Mouse (Mus musculus): ENCODE results near the gene Recql. TPM values are rescaled to one million over a fixed set of nuclear protein-coding genes. Genes with fewer than 3 reads are reported as not detected.

Recql gene
- total RNA-seq (2021): 10 to 100 TPM; 18.6 to 20.2 TPM
- long read RNA-seq, experiment 1, transcript Recql-203 (15 exons, 3,389 nt): major isoform, 14 of 26 reads
- long read RNA-seq, experiment 1, partial matches to known transcripts: 1 of 26 reads
- long read RNA-seq, experiment 1, other reads (novel, unspliced or antisense): 10 of 26 reads
- long read RNA-seq, experiment 2, transcript Recql-203 (15 exons, 3,389 nt): major isoform, 15 of 22 reads
- long read RNA-seq, experiment 2, partial matches to known transcripts: 2 of 22 reads
- long read RNA-seq, experiment 2, other reads (novel, unspliced or antisense): 5 of 22 reads

- intact Hi-C loops (cut with DNase I): loop anchor here (5.0 to 10.0 kb wide), 3 partner anchors 40 to 368 kb away; partner anchors contain the start of genes Cmas, Ldhb and Pyroxd1
- peak; percentile 99 for DNase-seq (ENCODE audit: low spot score in 2 of 2)
Observed at GRCm38 (mm10) chr6:142387011-142387754, at the start of gene Recql, which contains the start of gene Golt1b. Recql (minus strand) TSS chr6:142387087. Golt1b (plus strand) TSS chr6:142387221.

GRCm38 (mm10) chr6:142429072-142429471 is 42.2 kb upstream of the Recql start:
- intact Hi-C loops (cut with DNase I): no loop called here
- DNase-seq (ENCODE audit: low spot score in 2 of 2): no peak

- intact Hi-C loops (cut with DNase I): no loop called here
- no peak for DNase-seq (ENCODE audit: low spot score in 2 of 2)
Observed at GRCm38 (mm10) chr6:142424976-142425375, 38.1 kb upstream of the Recql start.

DNA sequence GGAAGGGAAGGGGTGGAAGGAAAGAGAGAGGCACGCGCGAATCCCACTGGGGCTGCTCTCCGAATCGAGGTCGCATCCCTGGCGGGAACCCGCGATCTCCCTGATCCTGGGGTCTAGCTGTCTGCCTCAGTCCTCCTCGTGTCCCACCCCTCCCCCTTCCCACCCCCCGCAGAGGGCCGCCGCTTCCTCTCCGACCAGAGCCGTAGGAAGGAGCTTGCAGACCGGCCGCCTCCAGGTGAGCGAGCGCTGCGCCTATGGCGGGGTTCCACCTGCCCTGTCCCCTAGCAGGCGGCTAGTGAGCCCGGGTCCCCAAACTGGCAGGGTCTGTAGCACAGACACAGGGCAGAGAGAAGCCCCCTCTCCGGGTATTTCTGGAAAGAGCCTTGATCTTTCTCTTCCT is 27.7 kb upstream of the Recql start:
- intact Hi-C loops (cut with DNase I): no loop called here
- DNase-seq (ENCODE audit: low spot score in 2 of 2): no peak

DNA sequence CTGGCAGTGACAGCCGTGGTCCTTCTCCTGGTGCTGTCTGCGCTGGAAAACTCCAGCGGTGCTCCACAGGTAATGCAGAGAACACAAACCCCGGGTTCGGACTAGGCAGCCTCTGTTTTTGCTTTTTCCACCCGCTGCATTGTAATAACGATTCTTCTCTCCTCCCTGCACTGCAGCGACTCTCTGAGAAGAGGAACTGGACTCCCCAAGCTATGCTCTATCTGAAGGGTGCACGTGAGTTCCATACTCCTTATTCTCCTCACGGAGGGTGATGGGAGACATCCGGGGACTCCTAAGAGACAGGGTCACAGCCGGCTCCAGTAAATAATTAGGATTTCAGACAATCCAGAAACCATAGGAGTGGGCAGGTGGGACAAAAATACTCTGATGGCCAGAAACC is 27.0 kb upstream of the Recql start:
- no peak for DNase-seq (ENCODE audit: low spot score in 2 of 2)
- intact Hi-C loops (cut with DNase I): no loop called here

GRCm38 (mm10) chr6:142412906-142413491 is 26.1 kb upstream of the Recql start, which contains the start of gene Spx:
Spx (plus strand) TSS chr6:142413441.
- no peak for DNase-seq (ENCODE audit: low spot score in 2 of 2)
- intact Hi-C loops (cut with DNase I): no loop called here

DNA sequence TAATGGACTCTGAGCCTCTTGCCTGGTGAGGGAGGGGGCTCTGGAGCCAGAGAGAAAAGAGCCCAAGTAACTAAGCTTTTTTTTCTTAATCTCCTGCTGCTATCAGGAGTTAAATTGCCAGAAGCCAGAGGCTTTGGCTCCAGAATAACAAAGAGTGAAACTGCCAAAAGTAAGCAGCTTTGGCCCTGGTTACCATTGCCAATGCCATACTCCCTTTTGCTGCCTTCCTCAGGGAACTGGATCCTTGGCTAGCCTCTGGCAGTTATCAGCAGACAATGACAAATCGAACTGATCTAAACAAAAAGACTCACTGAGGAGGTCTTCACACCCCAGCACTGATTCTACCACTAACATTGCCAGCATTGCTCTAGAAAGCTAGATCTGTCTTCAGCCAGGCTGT is 24.3 kb upstream of the Recql start:
- no peak for DNase-seq (ENCODE audit: low spot score in 2 of 2)
- intact Hi-C loops (cut with DNase I): no loop called here

GRCm38 (mm10) chr6:142395756-142396155 is 8.9 kb upstream of the Recql start:
- no peak for DNase-seq (ENCODE audit: low spot score in 2 of 2)
- intact Hi-C loops (cut with DNase I): no loop called here

- peak; percentile 8 to 35 for DNase-seq (ENCODE audit: low spot score in 2 of 2)
- intact Hi-C loops (cut with DNase I): no loop called here
Observed at GRCm38 (mm10) chr6:142394669-142395068, 7.8 kb upstream of the Recql start.

DNA sequence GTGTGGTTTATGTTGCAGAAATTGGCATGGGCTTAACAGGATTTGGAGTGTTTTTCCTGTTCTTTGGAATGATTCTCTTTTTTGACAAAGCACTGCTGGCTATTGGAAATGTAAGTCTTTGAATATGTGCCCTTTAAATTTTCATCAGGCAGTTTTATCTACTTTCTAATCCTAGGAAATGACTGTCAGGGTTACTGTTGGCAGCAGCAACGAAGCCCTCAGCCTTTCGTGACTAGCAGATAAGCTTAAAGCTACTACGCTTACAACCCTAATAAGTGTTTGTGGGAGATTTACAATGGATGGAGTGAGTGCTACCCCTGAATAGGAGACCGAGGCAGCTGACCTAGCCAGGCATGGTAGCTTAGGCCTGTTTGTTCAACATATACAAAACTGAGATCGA is 5.4 kb upstream of the Recql start:
- intact Hi-C loops (cut with DNase I): no loop called here
- DNase-seq (ENCODE audit: low spot score in 2 of 2): no peak

DNA sequence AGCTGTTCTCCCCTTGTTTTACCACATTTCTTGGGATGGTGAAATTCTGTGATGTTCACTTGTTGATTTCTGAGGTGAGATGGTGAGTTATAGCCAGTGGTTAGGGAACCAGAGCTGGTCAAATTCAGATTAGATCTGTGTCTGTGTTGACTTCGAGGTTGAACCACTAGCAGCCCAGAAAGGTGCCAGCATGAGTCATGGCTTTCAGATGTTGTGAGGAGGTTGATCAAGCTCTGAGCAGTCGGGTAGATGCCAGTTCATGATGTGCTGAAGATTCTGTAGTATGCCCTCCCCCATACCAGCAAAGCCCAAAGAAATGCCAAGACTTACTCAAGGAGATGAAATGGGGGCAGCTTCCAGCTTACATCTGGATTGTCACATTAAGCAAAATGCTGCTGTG is 2.2 kb upstream of the Recql start:
- DNase-seq (ENCODE audit: low spot score in 2 of 2): peak in 1 of 2 experiments; percentile 11
- intact Hi-C loops (cut with DNase I): loop anchor here (5.0 to 10.0 kb wide), 3 partner anchors 42 to 366 kb away; partner anchors contain the start of genes Cmas, Ldhb and Pyroxd1

- no peak for DNase-seq (ENCODE audit: low spot score in 2 of 2)
- intact Hi-C loops (cut with DNase I): loop anchor here (5.0 to 10.0 kb wide), 3 partner anchors 41 to 367 kb away; partner anchors contain the start of genes Cmas, Ldhb and Pyroxd1
Observed at GRCm38 (mm10) chr6:142387755-142388271, 926 bp upstream of the Recql start.

DNA sequence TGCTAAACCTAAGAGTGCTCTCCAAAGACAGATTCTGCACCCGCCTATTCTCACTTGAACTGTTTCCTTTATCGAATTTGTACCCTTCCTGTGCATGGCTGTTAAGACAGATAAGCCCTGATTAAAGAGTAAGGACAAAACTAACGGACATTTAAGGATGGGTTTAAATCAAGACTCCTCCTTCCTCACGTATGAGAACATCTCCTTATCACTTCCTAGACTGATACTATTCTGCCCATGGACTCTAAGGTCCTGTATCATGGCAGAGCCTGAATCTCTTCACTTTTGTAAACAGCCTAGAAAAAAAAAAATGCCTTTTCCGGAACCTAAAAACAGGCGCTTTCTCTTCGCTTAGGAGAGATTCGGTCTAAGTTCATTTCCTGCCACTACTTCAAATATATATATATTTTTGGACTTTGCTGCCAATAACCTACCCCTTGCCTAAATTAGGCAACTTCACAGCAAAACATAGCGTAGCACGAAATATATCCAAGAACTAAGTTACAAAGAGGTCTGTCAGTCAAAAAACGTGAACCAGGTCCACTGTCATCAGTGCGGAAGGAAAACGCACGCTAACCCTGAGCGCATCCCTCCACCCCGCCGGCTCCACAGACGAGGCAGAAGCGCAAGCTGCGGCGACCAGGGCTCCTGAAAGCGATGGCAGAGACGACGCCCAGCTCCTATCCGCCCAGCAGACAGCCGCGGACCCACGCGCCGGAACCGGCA is 439 bp downstream of the Recql start:
- intact Hi-C loops (cut with DNase I): loop anchor here (5.0 to 10.0 kb wide), 3 partner anchors 39 to 368 kb away; partner anchors contain the start of genes Cmas, Ldhb and Pyroxd1
- DNase-seq (ENCODE audit: low spot score in 2 of 2): no peak

DNA sequence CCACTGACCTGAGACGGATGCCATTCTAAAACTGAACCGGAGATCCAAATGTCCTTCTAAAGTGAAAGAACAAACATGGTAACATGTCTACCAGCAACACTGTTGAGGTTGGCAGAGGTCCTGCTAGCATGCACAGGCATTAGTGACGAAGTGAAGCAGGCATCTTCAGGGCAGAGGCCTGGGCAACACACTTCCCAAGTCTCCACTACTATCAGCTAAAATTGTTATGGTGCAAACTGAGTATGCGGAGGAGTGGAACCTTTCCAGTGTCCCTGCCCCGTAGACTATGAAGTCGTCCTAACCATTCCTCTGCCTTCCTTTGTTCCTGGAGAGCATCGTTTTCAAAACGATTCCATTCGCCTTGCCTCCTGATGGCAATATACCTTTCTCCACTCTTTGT is 2.4 kb downstream of the Recql start:
- intact Hi-C loops (cut with DNase I): loop anchor here (10.0 kb wide), 1 partner anchor 370 kb away; the partner anchor contains the start of gene Cmas
- no peak for DNase-seq (ENCODE audit: low spot score in 2 of 2)

DNA sequence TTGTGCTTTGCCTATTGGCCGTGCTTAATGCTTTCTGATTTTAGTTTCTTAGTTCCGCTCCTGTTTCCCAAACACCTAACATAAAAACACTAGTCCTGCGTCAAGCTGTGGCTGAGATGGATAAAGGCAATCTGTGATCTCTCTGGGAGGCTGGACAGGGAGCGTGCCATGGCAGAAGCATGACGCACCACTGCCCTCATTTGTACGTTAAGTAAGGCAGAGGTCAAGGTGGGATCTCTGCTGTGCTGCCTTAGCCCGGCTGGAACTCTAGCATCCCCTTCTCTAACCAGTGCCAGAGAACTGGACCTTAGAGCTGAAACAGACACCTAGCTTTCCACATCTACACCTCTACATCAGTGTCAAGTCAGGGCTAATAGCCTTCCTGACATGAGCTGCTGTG is 5.3 kb downstream of the Recql start:
- intact Hi-C loops (cut with DNase I): loop anchor here (10.0 kb wide), 1 partner anchor 373 kb away; the partner anchor contains the start of gene Cmas
- DNase-seq (ENCODE audit: low spot score in 2 of 2): no peak

DNA sequence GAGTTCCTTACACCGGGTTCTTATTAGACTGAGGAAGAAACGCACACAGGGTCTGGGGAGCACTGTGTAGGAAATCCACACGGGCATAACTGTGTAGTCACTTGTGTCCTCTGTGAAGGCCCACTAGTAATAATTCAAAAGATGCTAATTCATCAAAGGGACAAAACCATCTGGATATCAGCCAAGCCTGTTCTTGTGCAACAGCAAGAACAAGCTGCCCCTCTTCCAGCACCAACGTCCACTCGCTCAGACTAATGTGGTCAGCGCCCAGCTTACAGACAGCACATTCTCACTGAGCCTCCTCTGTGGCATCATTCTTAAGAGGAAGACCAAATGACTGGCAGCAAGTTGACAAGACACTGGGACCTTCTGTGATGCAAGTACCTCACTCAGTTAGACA is 6.9 kb downstream of the Recql start:
- intact Hi-C loops (cut with DNase I): loop anchor here (10.0 kb wide), 1 partner anchor 375 kb away; the partner anchor contains the start of gene Cmas
- no peak for DNase-seq (ENCODE audit: low spot score in 2 of 2)

DNA sequence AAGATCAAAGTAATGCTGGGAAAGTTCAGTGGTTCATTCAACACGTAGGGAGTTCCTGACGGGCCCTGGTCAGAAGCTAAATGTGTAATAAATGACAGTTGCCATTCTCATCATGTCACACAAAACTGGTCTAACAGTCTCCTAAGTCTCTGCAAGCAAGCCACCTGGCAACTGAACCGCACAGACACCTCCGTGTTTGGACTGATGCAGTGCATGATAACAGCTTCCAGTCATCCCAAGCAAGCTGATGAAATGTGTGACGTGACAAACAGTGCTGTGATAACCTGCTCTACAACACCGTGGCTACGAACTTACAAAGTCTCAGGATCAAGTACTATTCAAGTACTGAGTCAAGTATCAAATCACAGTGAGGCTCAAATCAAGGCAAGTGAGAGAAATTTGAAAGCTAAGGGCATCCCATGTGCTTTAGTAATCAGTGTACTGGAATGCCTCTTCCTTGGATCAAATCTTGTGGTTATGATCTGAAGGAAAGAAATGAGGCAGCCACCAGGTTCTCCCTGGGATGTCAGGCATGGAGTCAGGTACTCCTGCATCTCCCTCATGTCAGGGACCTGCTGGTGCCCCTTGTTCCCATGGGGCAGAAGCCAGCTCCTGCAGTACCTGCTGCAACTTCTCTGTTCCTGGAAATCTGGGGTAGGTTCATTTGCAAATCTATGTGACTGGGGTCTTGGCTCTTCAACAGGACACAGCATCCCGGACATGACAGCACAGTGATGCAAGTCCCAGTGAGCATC is 8.1 kb downstream of the Recql start:
- intact Hi-C loops (cut with DNase I): no loop called here

GRCm38 (mm10) chr6:142377081-142377480 is 9.8 kb downstream of the Recql start:
- DNase-seq (ENCODE audit: low spot score in 2 of 2): no peak
- intact Hi-C loops (cut with DNase I): no loop called here

More for the DNA sequence above, 8.1 kb downstream of the Recql start:
- no peak for DNase-seq (ENCODE audit: low spot score in 2 of 2)
